Mouse (Mus musculus): ENCODE data around the gene Vsig10.

DNA sequence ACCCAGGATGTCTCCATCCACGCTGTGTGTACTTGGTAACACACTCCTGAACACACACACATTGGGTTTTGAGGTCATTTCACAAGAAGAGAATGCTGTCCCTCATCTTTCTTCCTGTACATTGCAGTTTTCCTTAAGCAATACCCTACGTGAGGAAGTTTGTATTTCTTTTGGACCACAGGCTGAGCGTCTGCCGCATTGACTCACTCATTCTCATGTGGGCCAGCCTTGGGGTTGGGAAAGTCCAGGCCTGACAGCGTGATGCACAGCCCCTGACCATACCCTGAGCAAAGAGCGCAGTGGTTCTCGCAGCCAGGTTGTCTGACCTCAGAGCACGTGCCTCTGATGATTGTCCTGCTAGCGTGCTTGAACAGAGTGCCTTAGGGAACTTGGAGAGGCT is 54.5 kb downstream of the Vsig10 start:
- TF ChIP-seq CTCF (IDR thresholded peaks at IDR 0.05; ENCODE audit: low read depth, low read length): no peak
- TF ChIP-seq POLR2A (IDR thresholded peaks at IDR 0.05; ENCODE audit: extremely low read depth, insufficient read depth, low read length): no peak
